Mouse (Mus musculus): ENCODE results near the gene Guk1.

DNA sequence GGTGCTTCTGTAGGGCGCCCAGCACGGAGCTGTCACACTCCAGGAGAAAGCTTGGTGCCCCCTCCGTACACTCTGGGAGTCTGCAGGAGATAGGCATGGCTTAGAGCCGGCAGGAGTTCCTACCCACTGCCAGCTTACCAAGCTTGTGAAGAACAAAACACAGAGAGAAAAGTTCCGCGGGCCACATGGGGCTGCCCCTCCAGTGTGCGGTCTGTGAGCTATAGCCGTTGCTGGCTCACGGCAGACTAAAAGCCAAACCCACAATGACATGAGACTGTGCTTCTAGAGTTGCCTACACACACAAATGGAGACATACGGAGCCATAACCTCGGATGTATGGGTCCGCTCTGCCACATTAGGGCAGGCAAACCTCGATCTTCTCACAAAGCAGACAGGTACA, 32.9 kb downstream of the Guk1 start:
- TF ChIP-seq POLR2A (IDR thresholded peaks at IDR 0.05; ENCODE audit: extremely low read depth, insufficient read depth, low read length) (no peak), CTCF (IDR thresholded peaks at IDR 0.05; ENCODE audit: low read depth, low read length) (no peak)

All from liver, adult 2 months (tissue).